Mouse (Mus musculus) CH12.LX (cell line): ENCODE measurements around the gene Wdr95.

Experiments used
- CTCF ChIP-seq, 2 experiments: IDR thresholded peaks in 1 of 2; conservative IDR thresholded peaks in 1 of 2; 2 replicates each; pipeline ENCODE4 v1.5.1; 2011 to 2012; ENCODE audit warnings: low read depth in 2 of 2, low read length in 2 of 2, improper control_type of control experiment in 1 of 2, inconsistent platforms in 1 of 2, mild to moderate bottlenecking in 1 of 2, moderate library complexity in 1 of 2
- ETS1 ChIP-seq: conservative IDR thresholded peaks from 2 replicates; pipeline ENCODE4 v1.6.1; 2012; ENCODE audit warnings: low read depth, mild to moderate bottlenecking, inconsistent platforms, low read length, improper control_type of control experiment, moderate library complexity
- MXI1 ChIP-seq: IDR thresholded peaks from 2 replicates; pipeline ENCODE4 v1.6.1; 2011; ENCODE audit warnings: mild to moderate bottlenecking, low read depth, low read length, improper control_type of control experiment
- USF1 ChIP-seq: IDR thresholded peaks from 2 replicates; pipeline ENCODE4 v1.6.1; 2014; ENCODE audit warnings: low read depth, mild to moderate bottlenecking, inconsistent platforms, low read length, improper control_type of control experiment
- ZKSCAN1 ChIP-seq: IDR thresholded peaks from 2 replicates; pipeline ENCODE4 v1.6.1; 2012; ENCODE audit warnings: low read depth, inconsistent platforms, low read length, improper control_type of control experiment, borderline replicate concordance

DNA sequence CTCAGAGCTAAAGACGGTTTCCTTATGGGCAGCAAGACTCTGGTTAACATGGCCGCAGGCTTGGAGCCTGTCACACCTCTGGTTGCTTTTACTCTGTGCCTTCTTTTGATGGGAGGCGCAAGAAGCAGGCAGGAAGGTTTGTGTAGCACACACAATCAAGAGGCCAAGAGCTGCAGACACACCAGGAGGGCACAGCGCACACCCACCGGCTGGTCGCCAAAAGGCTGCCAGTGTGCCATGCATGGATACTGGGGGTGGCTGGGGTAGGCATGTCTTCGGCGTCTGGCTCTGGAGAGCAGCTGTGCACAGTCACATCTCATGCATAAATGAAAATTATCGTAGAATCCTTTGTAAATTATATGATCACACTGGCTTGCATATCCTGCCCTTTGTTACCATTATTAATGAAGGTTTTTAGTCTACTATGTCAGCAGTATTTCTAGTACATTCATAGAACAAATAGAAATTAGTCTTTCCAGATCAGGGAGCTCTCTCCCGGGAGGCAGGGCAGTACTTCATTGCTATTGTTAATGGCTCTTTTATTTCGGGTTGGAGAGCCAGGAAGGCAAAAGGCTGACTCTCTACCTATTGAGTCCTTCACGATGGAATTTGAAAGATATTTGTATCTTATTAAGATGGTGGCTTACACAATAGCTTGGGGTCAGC, 31.9 kb upstream of the Wdr95 start:
- TF ChIP-seq USF1: no peak
- no peak for TF ChIP-seq CTCF (conservative IDR thresholded peaks at IDR 0.05 in 1 of 2, IDR thresholded peaks at IDR 0.05 in 1 of 2; ENCODE audit: low read depth in 2 of 2, low read length in 2 of 2)
- TF ChIP-seq MXI1: no peak
- no peak for TF ChIP-seq ZKSCAN1
- TF ChIP-seq ETS1: no peak
